Mouse (Mus musculus) hindbrain, embryonic 12.5 days (tissue): ENCODE measurements at regions not wholly inside any gene's neighbourhood (a gene's known extent, or its start where the extent isn't known, plus 50 kb on each side); places are given as distances from the start of the nearest gene placed in this dataset.

ENCODE experiments used
- ATAC-seq: fragments of 200-750 bp; cut with Nextera tagmentation; 2 replicates; pipeline ENCODE4 v1.8.0; 2017; ENCODE audit warnings: moderate TSS enrichment; ENCODE audit not compliant: low FRiP score
- H3K27ac ChIP-seq: fragments of 300-500 bp; sonication (generic); 2 replicates; pipeline ENCODE4 v1.5.1; 2016; ENCODE audit warnings: mild to moderate bottlenecking
- H3K27me3 ChIP-seq: fragments of 300-500 bp; sonication (generic); 2 replicates; pipeline ENCODE4 v1.6.1; 2016; ENCODE audit warnings: mild to moderate bottlenecking
- H3K36me3 ChIP-seq: fragments of 300-500 bp; sonication (generic); 2 replicates; pipeline ENCODE4 v1.6.1; 2016; ENCODE audit warnings: mild to moderate bottlenecking
- H3K4me1 ChIP-seq: fragments of 300-500 bp; sonication (generic); 2 replicates; pipeline ENCODE4 v1.6.1; 2016
- H3K4me2 ChIP-seq: fragments of 300-500 bp; sonication (generic); replicated peaks from 2 replicates; pipeline ENCODE4 v1.6.1; 2016; ENCODE audit warnings: mild to moderate bottlenecking
- H3K4me3 ChIP-seq: fragments of 300-500 bp; sonication (generic); 2 replicates; pipeline ENCODE4 v1.5.1; 2016; ENCODE audit warnings: mild to moderate bottlenecking
- H3K9ac ChIP-seq: fragments of 300-500 bp; sonication (generic); 2 replicates; pipeline ENCODE4 v1.6.1; 2016; ENCODE audit warnings: mild to moderate bottlenecking, moderate library complexity
- H3K9me3 ChIP-seq: fragments of 300-500 bp; sonication (generic); replicated peaks from 2 replicates; pipeline ENCODE4 v1.6.1; 2016; ENCODE audit warnings: mild to moderate bottlenecking
- WGBS: fragments of 180-500 bp; shearing (Covaris S2); methylation state at CpG from one replicate; pipeline ENCODE4 v1.1.7; 2016; 5-methylcytosine and 5-hydroxymethylcytosine counted together

GRCm38 (mm10) chr3:58295810-58296209 lies 118.7 kb upstream of the Tsc22d2 start:
- no peak overlapping the region for H3K4me2 ChIP-seq
- H3K27ac ChIP-seq: no peak overlapping the region
- ATAC-seq: no peak
- H3K4me1 ChIP-seq: no peaks in the 10 kb centered on the region
- H3K36me3 ChIP-seq: no peaks in the 10 kb centered on the region
- H3K4me3 ChIP-seq: no peak overlapping the region
- no peaks in the 10 kb centered on the region for H3K27me3 ChIP-seq
- H3K9ac ChIP-seq: no peak overlapping the region
- H3K9me3 ChIP-seq: no peaks in the 10 kb centered on the region
- 83% methylated on average over 5 of the region's 5 CpGs for WGBS

DNA sequence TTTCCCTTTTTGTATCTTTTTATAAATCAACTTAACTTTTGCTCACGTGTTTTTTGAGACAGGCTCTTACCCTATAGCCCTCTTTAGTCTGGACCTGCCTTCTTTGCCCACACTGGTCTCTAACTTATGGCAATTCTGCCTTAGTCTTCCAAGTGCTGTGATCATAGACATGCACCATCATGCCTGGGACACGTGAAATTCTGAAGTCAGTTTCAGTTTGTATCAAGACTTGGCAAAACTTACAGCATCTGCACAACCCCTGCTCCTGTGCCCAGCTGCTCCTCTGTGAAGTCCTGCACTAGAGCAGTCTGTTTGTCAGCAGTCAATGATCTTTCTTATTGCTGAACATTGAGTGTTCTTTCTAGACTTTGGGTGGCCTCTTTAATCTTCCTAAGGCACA lies 114.3 kb upstream of the Tsc22d2 start:
- 75% methylated on average over 2 of the region's 2 CpGs for WGBS
- H3K27me3 ChIP-seq: no peaks in the 10 kb centered on the region
- no peaks in the 10 kb centered on the region for H3K36me3 ChIP-seq
- H3K4me1 ChIP-seq: peaks cover 4% of the 10 kb centered on the region; the same call in 1 of the 2 replicates
- no peak overlapping the region for H3K4me3 ChIP-seq
- H3K4me2 ChIP-seq: no peak overlapping the region
- no peak overlapping the region for H3K9ac ChIP-seq
- H3K9me3 ChIP-seq: no peaks in the 10 kb centered on the region
- no peak overlapping the region for H3K27ac ChIP-seq
- ATAC-seq: no peak

DNA sequence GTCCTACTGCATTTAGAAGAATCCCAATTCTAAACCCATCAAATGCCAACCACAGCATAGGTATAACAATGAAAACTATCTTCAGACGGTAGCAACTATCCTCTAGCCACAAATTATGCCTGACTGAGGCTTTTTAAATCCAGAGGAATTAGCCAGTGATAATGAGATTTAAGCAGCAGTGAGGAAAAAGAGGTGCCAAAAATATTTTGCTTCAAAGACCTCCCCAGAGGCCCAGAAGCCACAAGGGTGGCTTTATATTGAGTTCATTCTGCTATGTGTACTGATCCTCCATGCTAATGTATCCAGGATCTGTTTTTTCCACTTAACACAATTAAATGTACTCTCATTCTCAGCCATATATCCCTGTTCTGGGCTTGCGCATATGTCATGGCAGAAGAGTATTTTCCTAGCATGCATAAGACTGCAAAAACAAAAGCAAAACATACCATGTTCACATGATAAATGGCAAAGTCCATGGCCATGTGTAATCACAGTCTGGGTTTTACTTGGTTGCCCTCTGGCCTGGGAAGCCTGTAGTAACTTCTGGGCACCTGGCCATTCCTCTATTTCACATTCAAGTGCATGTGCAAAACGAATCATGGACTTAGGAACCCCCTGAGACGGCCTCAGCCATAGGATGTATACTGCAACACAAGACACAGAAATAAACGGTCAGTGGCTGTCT lies 113.6 kb upstream of the Tsc22d2 start:
- no peak for ATAC-seq
- no peak overlapping the region for H3K27ac ChIP-seq

DNA sequence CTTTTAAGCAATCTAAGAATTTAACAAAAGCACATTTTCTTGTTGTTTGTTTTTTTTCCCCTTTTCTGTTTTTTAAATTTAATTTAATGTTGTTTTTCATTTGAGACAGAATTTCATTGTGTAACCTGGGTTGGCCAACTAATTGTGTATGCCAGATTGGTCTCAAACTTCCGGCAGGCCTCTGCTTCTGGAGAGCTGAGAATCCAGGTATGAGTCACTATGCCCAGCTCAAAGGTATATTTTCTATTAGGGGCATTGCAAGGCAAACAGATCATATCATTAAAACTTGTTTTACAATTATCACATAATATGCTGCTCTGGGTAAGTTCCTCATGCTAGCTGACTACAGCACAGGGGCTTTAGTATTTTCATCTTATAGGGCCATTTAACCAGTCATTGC lies 112.2 kb upstream of the Tsc22d2 start:
- Histone ChIP-seq H3K27me3 (no peaks in the 10 kb centered on the region), H3K36me3 (no peaks in the 10 kb centered on the region), H3K9me3 (no peaks in the 10 kb centered on the region), H3K4me1 (peaks cover 4% of the 10 kb centered on the region; the same call in 1 of the 2 replicates), H3K27ac (no peak overlapping the region), H3K4me3 (no peak overlapping the region), H3K9ac (no peak overlapping the region), H3K4me2 (no peak overlapping the region)
- 88% methylated on average over 1 of the region's 1 CpGs for WGBS
- ATAC-seq: no peak

More for the DNA sequence above, 113.6 kb upstream of the Tsc22d2 start:
- no peaks in the 10 kb centered on the region for H3K27me3 ChIP-seq
- no peak overlapping the region for H3K9ac ChIP-seq
- H3K4me1 ChIP-seq: peaks cover 4% of the 10 kb centered on the region; the same call in 1 of the 2 replicates
- no peaks in the 10 kb centered on the region for H3K9me3 ChIP-seq
- H3K4me2 ChIP-seq: no peak overlapping the region
- no peaks in the 10 kb centered on the region for H3K36me3 ChIP-seq
- no peak overlapping the region for H3K4me3 ChIP-seq
- WGBS: 63% methylated on average over 5 of the region's 5 CpGs

- H3K36me3 ChIP-seq: no peaks in the 10 kb centered on the region
- H3K9me3 ChIP-seq: no peaks in the 10 kb centered on the region
- no peak for ATAC-seq
- no peak overlapping the region for H3K9ac ChIP-seq
- H3K4me1 ChIP-seq: peaks cover 4% of the 10 kb centered on the region; the same call in 1 of the 2 replicates
- no peaks in the 10 kb centered on the region for H3K27me3 ChIP-seq
- H3K27ac ChIP-seq: no peak overlapping the region
- WGBS: 42% methylated on average over 3 of the region's 3 CpGs
- H3K4me2 ChIP-seq: no peak overlapping the region
- H3K4me3 ChIP-seq: no peak overlapping the region
These were observed 110.8 kb upstream of the Tsc22d2 start for GRCm38 (mm10) chr3:58303746-58304145.

DNA sequence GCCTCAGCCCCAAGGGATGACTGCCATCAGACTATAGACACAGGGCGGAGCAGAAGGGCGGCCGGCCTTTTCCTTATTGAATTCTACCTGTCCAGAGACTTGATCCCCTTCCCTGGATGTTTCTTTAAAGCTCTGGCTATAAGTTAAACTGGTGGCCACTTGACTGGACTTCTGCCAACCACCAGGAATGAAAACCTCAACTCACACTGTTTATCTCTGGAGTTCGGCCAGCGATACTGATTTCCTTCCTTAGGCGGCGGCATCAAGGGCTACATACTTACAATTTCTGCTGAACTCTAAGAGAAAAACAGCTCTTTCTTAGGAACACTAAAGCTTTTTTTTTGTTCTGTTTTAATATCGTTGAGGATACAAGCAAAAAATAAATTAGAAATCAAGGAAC lies 104.9 kb upstream of the Tsc22d2 start:
- Histone ChIP-seq H3K9ac (no peak overlapping the region), H3K9me3 (no peaks in the 10 kb centered on the region), H3K27me3 (no peaks in the 10 kb centered on the region), H3K4me3 (no peak overlapping the region), H3K36me3 (no peaks in the 10 kb centered on the region), H3K4me1 (0 out of 2 replicates have a peak, but pooled peaks cover 3% of the 10 kb centered on the region), H3K27ac (no peak overlapping the region), H3K4me2 (no peak overlapping the region)
- no peak for ATAC-seq
- 87% methylated on average over 8 of the region's 8 CpGs for WGBS

GRCm38 (mm10) chr3:58310390-58310789 lies 104.1 kb upstream of the Tsc22d2 start:
- Histone ChIP-seq H3K4me2 (no peak overlapping the region), H3K4me1 (0 out of 2 replicates have a peak, but pooled peaks cover 3% of the 10 kb centered on the region), H3K27me3 (no peaks in the 10 kb centered on the region), H3K4me3 (no peak overlapping the region), H3K36me3 (no peaks in the 10 kb centered on the region), H3K9ac (no peak overlapping the region), H3K9me3 (no peaks in the 10 kb centered on the region), H3K27ac (no peak overlapping the region)
- ATAC-seq: no peak
- WGBS: 96% methylated on average over 4 of the region's 4 CpGs

DNA sequence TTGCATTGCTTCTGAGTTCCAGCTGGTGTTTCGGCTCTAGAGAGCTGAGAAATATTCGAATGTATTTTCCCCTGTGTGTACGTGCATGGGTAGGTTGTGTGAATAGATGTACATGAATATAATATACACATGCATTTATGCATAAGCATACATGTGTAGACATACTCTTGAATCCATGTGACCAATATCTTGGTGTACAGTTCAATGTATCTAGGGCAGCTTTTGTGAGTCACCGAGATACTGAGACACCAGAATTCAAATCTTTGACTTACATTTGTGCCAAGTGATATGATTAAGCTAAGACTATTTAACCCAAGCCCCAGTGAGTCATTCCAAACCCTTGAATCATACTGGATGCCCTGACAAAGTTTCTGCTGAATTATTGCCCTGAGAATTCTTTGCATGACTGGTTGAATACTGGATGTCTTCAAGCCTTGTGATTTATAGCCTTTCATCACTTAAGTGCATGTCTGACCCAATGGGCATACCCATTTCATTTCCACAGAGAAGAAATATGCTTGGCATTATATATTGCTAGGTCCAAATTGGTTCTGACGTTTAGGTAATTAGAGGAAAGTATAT lies 103.3 kb upstream of the Tsc22d2 start:
- Histone ChIP-seq H3K9me3 (no peaks in the 10 kb centered on the region), H3K4me2 (no peak overlapping the region), H3K27ac (no peak overlapping the region), H3K9ac (no peak overlapping the region), H3K27me3 (no peaks in the 10 kb centered on the region), H3K4me3 (no peak overlapping the region), H3K36me3 (no peaks in the 10 kb centered on the region), H3K4me1 (0 out of 2 replicates have a peak, but pooled peaks cover 3% of the 10 kb centered on the region)
- 91% methylated on average over 5 of the region's 5 CpGs for WGBS
- no peak for ATAC-seq

DNA sequence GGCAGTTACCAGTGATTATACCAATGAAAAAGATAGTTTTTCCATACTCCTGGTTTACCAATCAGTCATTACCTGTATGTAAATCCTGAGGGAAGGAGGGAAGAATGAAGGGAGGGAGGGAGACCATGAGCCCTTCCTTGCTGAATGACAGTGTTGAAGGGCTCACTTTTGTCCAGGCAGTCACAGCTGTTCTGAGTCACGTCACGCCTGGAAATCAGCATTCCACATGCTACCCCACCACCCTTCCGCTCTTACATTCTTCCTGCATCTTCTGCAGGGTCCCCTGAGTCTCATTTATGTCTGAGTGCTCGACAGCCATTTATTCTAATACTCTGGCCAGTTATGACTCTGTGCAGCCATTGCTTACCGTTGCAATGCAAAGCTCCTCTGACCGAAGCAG lies 101.9 kb upstream of the Tsc22d2 start:
- Histone ChIP-seq H3K36me3 (no peaks in the 10 kb centered on the region), H3K9ac (no peak overlapping the region), H3K9me3 (no peaks in the 10 kb centered on the region), H3K27ac (no peak overlapping the region), H3K4me2 (no peak overlapping the region), H3K4me3 (no peak overlapping the region), H3K4me1 (0 out of 2 replicates have a peak, but pooled peaks cover 3% of the 10 kb centered on the region), H3K27me3 (no peaks in the 10 kb centered on the region)
- no peak for ATAC-seq
- 69% methylated on average over 6 of the region's 6 CpGs for WGBS

GRCm38 (mm10) chr3:58315236-58315635 lies 99.3 kb upstream of the Tsc22d2 start:
- no peaks in the 10 kb centered on the region for H3K27me3 ChIP-seq
- no peaks in the 10 kb centered on the region for H3K36me3 ChIP-seq
- WGBS: 83% methylated on average over 6 of the region's 6 CpGs
- no peaks in the 10 kb centered on the region for H3K9me3 ChIP-seq
- no peak overlapping the region for H3K27ac ChIP-seq
- 0 out of 2 replicates have a peak, but pooled peaks cover 3% of the 10 kb centered on the region for H3K4me1 ChIP-seq
- no peak for ATAC-seq
- no peak overlapping the region for H3K4me2 ChIP-seq
- H3K9ac ChIP-seq: no peak overlapping the region
- H3K4me3 ChIP-seq: no peak overlapping the region

DNA sequence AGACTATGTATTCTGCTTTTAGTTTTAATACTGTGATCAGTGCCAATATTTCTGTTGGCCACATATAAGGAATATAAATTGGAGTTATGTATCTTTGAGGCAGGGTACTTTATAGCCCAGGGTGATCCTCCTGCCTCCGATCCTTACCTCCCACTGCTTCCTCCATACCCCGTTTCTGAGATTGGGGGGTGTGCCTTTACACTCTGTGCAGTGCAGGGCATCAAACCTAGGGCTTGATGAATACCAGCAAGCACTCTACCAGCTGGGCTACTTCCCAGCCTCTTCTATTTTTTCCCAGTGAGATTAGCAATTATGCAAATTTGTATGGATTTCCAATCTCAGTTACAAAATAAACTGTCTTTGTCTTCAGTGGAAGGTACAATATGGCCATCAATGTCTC lies 97.3 kb upstream of the Tsc22d2 start:
- Histone ChIP-seq H3K36me3 (no peaks in the 10 kb centered on the region), H3K4me1 (0 out of 2 replicates have a peak, but pooled peaks cover 3% of the 10 kb centered on the region), H3K9ac (no peak overlapping the region), H3K9me3 (no peaks in the 10 kb centered on the region), H3K27me3 (no peaks in the 10 kb centered on the region), H3K27ac (no peak overlapping the region), H3K4me3 (no peak overlapping the region), H3K4me2 (no peak overlapping the region)
- ATAC-seq: no peak
- 61% methylated on average over 2 of the region's 2 CpGs for WGBS

- H3K27me3 ChIP-seq: no peaks in the 10 kb centered on the region
- H3K4me3 ChIP-seq: no peak overlapping the region
- 85% methylated on average over 2 of the region's 2 CpGs for WGBS
- no peaks in the 10 kb centered on the region for H3K4me1 ChIP-seq
- ATAC-seq: no peak
- H3K9me3 ChIP-seq: no peaks in the 10 kb centered on the region
- H3K36me3 ChIP-seq: no peaks in the 10 kb centered on the region
- H3K27ac ChIP-seq: no peak overlapping the region
- no peak overlapping the region for H3K4me2 ChIP-seq
- no peak overlapping the region for H3K9ac ChIP-seq
These were observed 95.8 kb upstream of the Tsc22d2 start for GRCm38 (mm10) chr3:58318756-58319155.

DNA sequence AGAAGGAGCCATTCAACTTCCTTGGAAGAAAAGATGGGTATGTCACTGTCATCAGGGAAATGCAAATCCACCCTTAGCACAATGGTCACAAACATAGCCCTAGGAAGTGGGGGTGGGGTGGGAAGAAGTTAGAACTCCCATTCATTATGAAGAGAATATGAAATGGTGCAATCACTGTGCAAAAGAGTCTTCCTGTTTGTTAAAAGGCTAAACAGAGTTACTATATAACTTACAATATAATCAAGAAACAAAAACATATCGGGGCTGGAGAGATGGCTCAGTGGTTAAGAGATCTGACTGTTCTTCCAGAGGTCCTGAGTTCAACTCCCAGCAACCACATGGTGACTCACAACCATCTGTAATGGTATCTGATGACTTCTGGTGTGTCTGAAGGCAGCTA lies 95.1 kb upstream of the Tsc22d2 start:
- H3K27me3 ChIP-seq: no peaks in the 10 kb centered on the region
- H3K4me3 ChIP-seq: no peak overlapping the region
- no peak overlapping the region for H3K27ac ChIP-seq
- H3K36me3 ChIP-seq: no peaks in the 10 kb centered on the region
- no peaks in the 10 kb centered on the region for H3K9me3 ChIP-seq
- no peak for ATAC-seq
- no peak overlapping the region for H3K4me2 ChIP-seq
- no peaks in the 10 kb centered on the region for H3K4me1 ChIP-seq
- 85% methylated on average over 1 of the region's 1 CpGs for WGBS
- no peak overlapping the region for H3K9ac ChIP-seq
